Mouse (Mus musculus): ENCODE measurements around the gene Pcgf3. TPM values are rescaled to one million over a fixed set of nuclear protein-coding genes. Genes with fewer than 3 reads are reported as not detected.

Pcgf3 gene
- polyA plus RNA-seq, 1 experiment from 2014 or later = 20.0 TPM

GRCm38 (mm10) chr5:108450837-108451540, 10.0 kb upstream of the Pcgf3 start:
- H3K27ac ChIP-seq = no peak overlapping the region
- no peak overlapping the region for H3K4me3 ChIP-seq
- peaks cover 41% of the 10 kb centered on the region for H3K27me3 ChIP-seq (ENCODE audit: poor library complexity, severe bottlenecking)

GRCm38 (mm10) chr5:108451611-108452010, 9.4 kb upstream of the Pcgf3 start:
- Histone ChIP-seq H3K36me3 (replicated peaks) (no peaks in the 10 kb centered on the region), H3K27me3 (ENCODE audit: poor library complexity, severe bottlenecking) (peaks cover 35% of the 10 kb centered on the region), H3K4me1 (peaks cover 19% of the 10 kb centered on the region), H3K4me3 (no peak overlapping the region), H3K27ac (no peak overlapping the region), H3K9me3 (no peaks in the 10 kb centered on the region)
- WGBS = 88% methylated on average over 1 of the region's 1 CpGs
- DNase-seq (ENCODE audit: extremely low spot score, low spot score) = no peak

More at GRCm38 (mm10) chr5:108450837-108451540, 10.0 kb upstream of the Pcgf3 start:
- peaks cover 19% of the 10 kb centered on the region for H3K4me1 ChIP-seq
- H3K9me3 ChIP-seq = no peaks in the 10 kb centered on the region
- WGBS = 85% methylated on average over 8 of the region's 8 CpGs
- DNase-seq (ENCODE audit: extremely low spot score, low spot score) = no peak
- H3K36me3 ChIP-seq (replicated peaks) = no peaks in the 10 kb centered on the region

GRCm38 (mm10) chr5:108452422-108452821, 8.6 kb upstream of the Pcgf3 start:
- H3K36me3 ChIP-seq (replicated peaks) = no peaks in the 10 kb centered on the region
- H3K4me1 ChIP-seq = peaks cover 19% of the 10 kb centered on the region
- H3K4me3 ChIP-seq = no peak overlapping the region
- H3K9me3 ChIP-seq = no peaks in the 10 kb centered on the region
- peaks cover 27% of the 10 kb centered on the region for H3K27me3 ChIP-seq (ENCODE audit: poor library complexity, severe bottlenecking)
- 98% methylated on average over 1 of the region's 1 CpGs for WGBS
- no peak overlapping the region for H3K27ac ChIP-seq
- DNase-seq (ENCODE audit: extremely low spot score, low spot score) = no peak

- H3K4me3 ChIP-seq = no peak overlapping the region
- H3K27me3 ChIP-seq (ENCODE audit: poor library complexity, severe bottlenecking) = peaks cover 21% of the 10 kb centered on the region
- H3K36me3 ChIP-seq (replicated peaks) = no peaks in the 10 kb centered on the region
- DNase-seq (ENCODE audit: extremely low spot score, low spot score) = no peak
- H3K9me3 ChIP-seq = no peaks in the 10 kb centered on the region
- H3K4me1 ChIP-seq = peaks cover 9% of the 10 kb centered on the region
- no peak overlapping the region for H3K27ac ChIP-seq
- WGBS = 50% methylated on average over 3 of the region's 3 CpGs
Measured at GRCm38 (mm10) chr5:108454094-108454493, 6.9 kb upstream of the Pcgf3 start.

GRCm38 (mm10) chr5:108458706-108459105, 2.3 kb upstream of the Pcgf3 start:
- Histone ChIP-seq H3K4me3 (no peak overlapping the region), H3K36me3 (replicated peaks) (peaks cover 4% of the 10 kb centered on the region; the same call in 1 of the 2 replicates)
- no peak for DNase-seq (ENCODE audit: extremely low spot score, low spot score)

GRCm38 (mm10) chr5:108460461-108460860, 571 bp upstream of the Pcgf3 start:
- H3K27ac ChIP-seq = peak overlapping the region; percentile 97

More at GRCm38 (mm10) chr5:108458706-108459105, 2.3 kb upstream of the Pcgf3 start:
- WGBS = 79% methylated on average over 2 of the region's 2 CpGs
- no peaks in the 10 kb centered on the region for H3K9me3 ChIP-seq
- peaks cover 21% of the 10 kb centered on the region for H3K27me3 ChIP-seq (ENCODE audit: poor library complexity, severe bottlenecking)
- peaks cover 29% of the 10 kb centered on the region for H3K4me1 ChIP-seq
- H3K27ac ChIP-seq = no peak overlapping the region

GRCm38 (mm10) chr5:108462446-108462845, 1.4 kb downstream of the Pcgf3 start:
- H3K27ac ChIP-seq = peak overlapping the region; percentile 97
- H3K4me1 ChIP-seq = peaks cover 37% of the 10 kb centered on the region
- H3K36me3 ChIP-seq (replicated peaks) = peaks cover 24% of the 10 kb centered on the region
- peak overlapping the region; percentile 91 for H3K4me3 ChIP-seq
- H3K9me3 ChIP-seq = no peaks in the 10 kb centered on the region
- H3K27me3 ChIP-seq (ENCODE audit: poor library complexity, severe bottlenecking) = peaks cover 21% of the 10 kb centered on the region
- DNase-seq (ENCODE audit: extremely low spot score, low spot score) = no peak
- 54% methylated on average over 4 of the region's 4 CpGs for WGBS

More at GRCm38 (mm10) chr5:108460461-108460860, 571 bp upstream of the Pcgf3 start:
- 38% methylated on average over 6 of the region's 6 CpGs for WGBS
- no peaks in the 10 kb centered on the region for H3K9me3 ChIP-seq
- H3K4me3 ChIP-seq = peak overlapping the region; percentile 91
- DNase-seq (ENCODE audit: extremely low spot score, low spot score) = no peak
- peaks cover 37% of the 10 kb centered on the region for H3K4me1 ChIP-seq
- peaks cover 21% of the 10 kb centered on the region for H3K27me3 ChIP-seq (ENCODE audit: poor library complexity, severe bottlenecking)
- peaks cover 9% of the 10 kb centered on the region for H3K36me3 ChIP-seq (replicated peaks)

GRCm38 (mm10) chr5:108465131-108465891, 4.3 kb downstream of the Pcgf3 start:
- DNase-seq (ENCODE audit: extremely low spot score, low spot score) = no peak
- peaks cover 31% of the 10 kb centered on the region for H3K36me3 ChIP-seq (replicated peaks)
- H3K27me3 ChIP-seq (ENCODE audit: poor library complexity, severe bottlenecking) = no peaks in the 10 kb centered on the region
- no peak overlapping the region for H3K4me3 ChIP-seq
- H3K4me1 ChIP-seq = peaks cover 36% of the 10 kb centered on the region
- H3K27ac ChIP-seq = no peak overlapping the region
- no peaks in the 10 kb centered on the region for H3K9me3 ChIP-seq
- 90% methylated on average over 6 of the region's 6 CpGs for WGBS

GRCm38 (mm10) chr5:108466647-108467046, 5.6 kb downstream of the Pcgf3 start:
- Histone ChIP-seq H3K4me3 (no peak overlapping the region), H3K4me1 (peaks cover 29% of the 10 kb centered on the region), H3K27ac (no peak overlapping the region), H3K9me3 (no peaks in the 10 kb centered on the region), H3K27me3 (ENCODE audit: poor library complexity, severe bottlenecking) (no peaks in the 10 kb centered on the region), H3K36me3 (replicated peaks) (peaks cover 37% of the 10 kb centered on the region)
- no peak for DNase-seq (ENCODE audit: extremely low spot score, low spot score)
- 100% methylated on average over 1 of the region's 1 CpGs for WGBS

- WGBS = 90% methylated on average over 7 of the region's 7 CpGs
- H3K36me3 ChIP-seq (replicated peaks) = peaks cover 63% of the 10 kb centered on the region
Measured at GRCm38 (mm10) chr5:108469617-108470016, 8.6 kb downstream of the Pcgf3 start.

GRCm38 (mm10) chr5:108473737-108474136, 12.7 kb downstream of the Pcgf3 start:
- Histone ChIP-seq H3K9me3 (no peaks in the 10 kb centered on the region), H3K27me3 (ENCODE audit: poor library complexity, severe bottlenecking) (no peaks in the 10 kb centered on the region), H3K4me3 (no peak overlapping the region), H3K27ac (no peak overlapping the region), H3K4me1 (no peaks in the 10 kb centered on the region), H3K36me3 (replicated peaks) (peaks cover 79% of the 10 kb centered on the region)
- WGBS = 94% methylated on average over 4 of the region's 4 CpGs
- no peak for DNase-seq (ENCODE audit: extremely low spot score, low spot score)

More at GRCm38 (mm10) chr5:108469617-108470016, 8.6 kb downstream of the Pcgf3 start:
- H3K4me1 ChIP-seq = no peaks in the 10 kb centered on the region
- no peak overlapping the region for H3K27ac ChIP-seq
- DNase-seq (ENCODE audit: extremely low spot score, low spot score) = no peak
- no peaks in the 10 kb centered on the region for H3K9me3 ChIP-seq
- H3K27me3 ChIP-seq (ENCODE audit: poor library complexity, severe bottlenecking) = no peaks in the 10 kb centered on the region
- H3K4me3 ChIP-seq = no peak overlapping the region

GRCm38 (mm10) chr5:108475977-108476376, 14.9 kb downstream of the Pcgf3 start:
- Histone ChIP-seq H3K27ac (no peak overlapping the region), H3K36me3 (replicated peaks) (peaks cover 93% of the 10 kb centered on the region), H3K9me3 (no peaks in the 10 kb centered on the region), H3K4me1 (no peaks in the 10 kb centered on the region), H3K27me3 (ENCODE audit: poor library complexity, severe bottlenecking) (no peaks in the 10 kb centered on the region), H3K4me3 (no peak overlapping the region)
- WGBS = 92% methylated on average over 3 of the region's 3 CpGs
- no peak for DNase-seq (ENCODE audit: extremely low spot score, low spot score)

- Histone ChIP-seq H3K36me3 (replicated peaks) (peaks cover 79% of the 10 kb centered on the region), H3K9me3 (no peaks in the 10 kb centered on the region), H3K27ac (no peak overlapping the region), H3K27me3 (ENCODE audit: poor library complexity, severe bottlenecking) (no peaks in the 10 kb centered on the region), H3K4me1 (no peaks in the 10 kb centered on the region), H3K4me3 (no peak overlapping the region)
- 94% methylated on average over 6 of the region's 6 CpGs for WGBS
- no peak for DNase-seq (ENCODE audit: extremely low spot score, low spot score)
Measured at GRCm38 (mm10) chr5:108483006-108483405, 22.0 kb downstream of the Pcgf3 start.

Measured in forebrain, embryonic 10.5 days (tissue).